Mouse (Mus musculus) kidney, adult 2 months (tissue): ENCODE measurements around the gene Olfr361.

Experiments
- CTCF ChIP-seq: fragments of 200-500 bp; conservative IDR thresholded peaks from 2 replicates; pipeline ENCODE4 v1.5.1; 2011; ENCODE audit warnings: low read depth, mild to moderate bottlenecking, control low read depth, low read length, moderate library complexity, mixed read lengths; ENCODE audit not compliant: insufficient read depth, insufficient read length
- POLR2A ChIP-seq: fragments of 200-500 bp; IDR thresholded peaks from one replicate; pipeline ENCODE4 v1.6.1; 2011; ENCODE audit warnings: low read depth, low read length, control low read depth

- no peak for TF ChIP-seq POLR2A
- TF ChIP-seq CTCF, result no peak
Measured at GRCm38 (mm10) chr2:37117810-37118209, 28.7 kb upstream of the Olfr361 start, which contains the start of gene Olfr362.
